8 mouse cellular contexts compared by ENCODE assay signal in genomic region chr1:125561206-125561605, GRCm38 (mm10). TPM values are rescaled to one million over a fixed set of nuclear protein-coding genes. Genes with fewer than 3 reads are reported as not detected.
DNase-seq lines count a peak whose midpoint lies in the region; ATAC-seq and TF ChIP-seq lines count a peak whose summit lies in the region.

No protein-coding gene starts in this region.

- H3K9me3 ChIP-seq in intestine, embryonic 16.5 days (ENCODE audit: control insufficient read depth, low read length): no peaks in the 10 kb centered on the region
- no peaks in the 10 kb centered on the region for H3K9me3 ChIP-seq in lung, embryonic 15.5 days

- peak overlapping the region; percentile 76 for H3K4me3 ChIP-seq in bone marrow, adult 2 months (replicated peaks; ENCODE audit: control insufficient read depth, low read depth, low read length)
- peak overlapping the region; percentile 90 for H3K4me3 ChIP-seq in intestine, embryonic 16.5 days (ENCODE audit: low read length)
- H3K4me3 ChIP-seq in lung, embryonic 15.5 days: peak overlapping the region; percentile 86

- peak overlapping the region; percentile 99 for H3K9ac ChIP-seq in intestine, embryonic 16.5 days (ENCODE audit: low read depth, low read length)
- H3K9ac ChIP-seq in lung, embryonic 15.5 days: peak overlapping the region; percentile 90

- no peaks in the 10 kb centered on the region for H3K36me3 ChIP-seq in intestine, embryonic 16.5 days (ENCODE audit: control insufficient read depth, insufficient read depth, low read length)
- H3K36me3 ChIP-seq in lung, embryonic 15.5 days: no peaks in the 10 kb centered on the region

- TF ChIP-seq CTCF in bone marrow, adult 2 months (IDR thresholded peaks at IDR 0.05; ENCODE audit: control insufficient read depth, insufficient read depth, low read length): no peak

- H3K27me3 ChIP-seq in intestine, embryonic 16.5 days (replicated peaks; ENCODE audit: control insufficient read depth, insufficient read depth, low read length): no peaks in the 10 kb centered on the region
- H3K27me3 ChIP-seq in lung, embryonic 15.5 days: no peaks in the 10 kb centered on the region

- peak; percentile 27 for ATAC-seq in intestine, embryonic 16.5 days
- ATAC-seq in lung, embryonic 15.5 days (ENCODE audit: borderline replicate concordance, extremely low read depth, low FRiP score, low TSS enrichment): no peak

- DNase-seq in layer of hippocampus, adult 11-12 months (ENCODE audit: low spot score): peak; percentile 61
- no peak for DNase-seq in layer of hippocampus, postnatal 36 days
- peak; percentile 25 to 38 for DNase-seq in frontal cortex, postnatal 25 days (ENCODE audit: low spot score in 2 of 2)
- DNase-seq in retina, postnatal 7 days (ENCODE audit: low read depth, low spot score): peak; percentile 44
- no peak for DNase-seq in Muller cell, postnatal 12 days (ENCODE audit: inconsistent ontology term)

- H3K27ac ChIP-seq in bone marrow, adult 2 months (ENCODE audit: control insufficient read depth, insufficient read depth, low read depth, low read length, poor library complexity): peak overlapping the region; percentile 74; the same call in 1 of the 2 replicates
- H3K27ac ChIP-seq in intestine, embryonic 16.5 days (ENCODE audit: low read length): peak overlapping the region; percentile 98
- H3K27ac ChIP-seq in lung, embryonic 15.5 days: peak overlapping the region; percentile 89

- peak; percentile 2; the same call in 1 of the 2 replicates for TF ChIP-seq POLR2A in bone marrow, adult 2 months (IDR thresholded peaks at IDR 0.05; ENCODE audit: borderline replicate concordance, control insufficient read depth, low read depth, low read length)

- H3K4me2 ChIP-seq in intestine, embryonic 16.5 days (ENCODE audit: low read depth, low read length): peak overlapping the region; percentile 79
- H3K4me2 ChIP-seq in lung, embryonic 15.5 days: peak overlapping the region; percentile 82

- WGBS in bone marrow, adult 2 months: 4% methylated on average over 29 of the region's 29 CpGs
- WGBS in intestine, embryonic 16.5 days: under 1% methylated on average over 29 of the region's 29 CpGs
- under 1% methylated on average over 28 of the region's 29 CpGs for WGBS in lung, embryonic 15.5 days

- H3K4me1 ChIP-seq in bone marrow, adult 2 months (ENCODE audit: control insufficient read depth, insufficient read depth, low read length): peaks cover 1% of the 10 kb centered on the region; the same call in 1 of the 2 replicates
- peaks cover 8% of the 10 kb centered on the region for H3K4me1 ChIP-seq in intestine, embryonic 16.5 days (ENCODE audit: control insufficient read depth, insufficient read depth, low read length)
- H3K4me1 ChIP-seq in lung, embryonic 15.5 days: peaks cover 14% of the 10 kb centered on the region; the same call in 1 of the 2 replicates

RNA-seq across cellular contexts. Expression of gene Slc35f5, which starts 0.8 kb away (rescaled TPM):
- total RNA-seq in layer of hippocampus, postnatal 36 days (2021): 10 to 100 TPM; 27.7 to 29.8 TPM
- 1.4 and 1.6 TPM in 2 replicates for polyA plus RNA-seq in bone marrow, adult 2 months (2011; ENCODE audit: insufficient read depth, insufficient read length, low replicate concordance, missing spikeins)
- 49.1 and 53.0 TPM in 2 replicates for polyA plus RNA-seq in intestine, embryonic 16.5 days (2015; fragmentation: Nextera tagmentation; extraction: Ambion mirVana)
- 49.1 and 53.0 TPM in 2 replicates for polyA plus RNA-seq in lung, embryonic 15.5 days (2015; fragmentation: Nextera tagmentation; extraction: Ambion mirVana)

Comparison
In these comparisons a context has a peak if more than half of its experiments do, and no peak if none do; other contexts are left out.
1. DNase-seq: peak in layer of hippocampus, adult 11-12 months (single experiment), frontal cortex, postnatal 25 days (2 of 2) and retina, postnatal 7 days (single experiment); none in layer of hippocampus, postnatal 36 days (0 of 2) and Muller cell, postnatal 12 days (single experiment).
2. RNA of gene Slc35f5, which starts 0.8 kb away (polyA plus RNA-seq): 49.1 to 53.0 TPM in lung, embryonic 15.5 days and 49.1 to 53.0 TPM in intestine, embryonic 16.5 days; 1.4 to 1.6 TPM in bone marrow, adult 2 months; every median in the first group is over 10 times any median in the second.
3. Peak in every context shown above with its lines, with median percentiles within 50 percentile points of each other: H3K27ac ChIP-seq and H3K4me3 ChIP-seq.